Mouse (Mus musculus) cerebellum, postnatal 4 days (tissue): ENCODE data around the gene Tmem217.

Source experiments
- DNase-seq, 2 experiments: peaks; one replicate each; pipeline ENCODE4 v3.0.0; 2022; ENCODE audit warnings: low spot score in 2 of 2, mixed read lengths in 1 of 2

The Tmem217 gene

DNA sequence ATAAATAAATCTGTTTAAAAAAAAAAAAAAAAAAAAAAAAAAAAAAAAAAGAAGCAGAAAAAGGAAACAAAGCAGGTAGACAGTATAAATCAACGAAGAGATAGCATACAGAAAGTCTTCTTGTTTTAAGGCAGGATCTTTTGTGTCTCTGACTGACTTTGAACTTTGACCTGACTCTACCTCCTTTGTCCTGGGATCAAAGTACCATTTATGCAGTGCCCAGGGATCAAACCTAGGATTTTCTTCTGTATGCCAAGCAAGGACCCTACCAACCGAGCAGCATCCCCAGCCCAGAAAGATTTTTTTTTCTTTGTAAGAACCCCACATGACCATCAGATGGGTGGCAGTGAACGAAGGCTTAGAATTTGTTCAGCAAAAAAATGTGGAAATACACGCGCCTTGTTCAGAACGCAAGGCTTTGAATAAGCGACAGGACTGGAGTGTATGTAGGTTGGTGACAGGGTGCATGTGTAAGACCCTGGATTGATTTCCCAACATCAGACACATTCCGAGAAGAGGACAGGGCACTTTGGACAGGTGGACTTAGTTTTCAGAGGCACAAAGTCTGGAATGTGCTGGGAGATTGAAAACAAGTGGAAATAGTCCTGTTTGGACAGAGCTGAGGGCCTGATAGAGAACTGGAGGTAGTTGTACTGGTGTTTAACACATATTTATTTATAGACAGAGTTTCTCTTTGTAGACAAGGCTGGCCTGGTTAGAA, 63.8 kb downstream of the Tmem217 start:
- DNase-seq: no peak

DNA sequence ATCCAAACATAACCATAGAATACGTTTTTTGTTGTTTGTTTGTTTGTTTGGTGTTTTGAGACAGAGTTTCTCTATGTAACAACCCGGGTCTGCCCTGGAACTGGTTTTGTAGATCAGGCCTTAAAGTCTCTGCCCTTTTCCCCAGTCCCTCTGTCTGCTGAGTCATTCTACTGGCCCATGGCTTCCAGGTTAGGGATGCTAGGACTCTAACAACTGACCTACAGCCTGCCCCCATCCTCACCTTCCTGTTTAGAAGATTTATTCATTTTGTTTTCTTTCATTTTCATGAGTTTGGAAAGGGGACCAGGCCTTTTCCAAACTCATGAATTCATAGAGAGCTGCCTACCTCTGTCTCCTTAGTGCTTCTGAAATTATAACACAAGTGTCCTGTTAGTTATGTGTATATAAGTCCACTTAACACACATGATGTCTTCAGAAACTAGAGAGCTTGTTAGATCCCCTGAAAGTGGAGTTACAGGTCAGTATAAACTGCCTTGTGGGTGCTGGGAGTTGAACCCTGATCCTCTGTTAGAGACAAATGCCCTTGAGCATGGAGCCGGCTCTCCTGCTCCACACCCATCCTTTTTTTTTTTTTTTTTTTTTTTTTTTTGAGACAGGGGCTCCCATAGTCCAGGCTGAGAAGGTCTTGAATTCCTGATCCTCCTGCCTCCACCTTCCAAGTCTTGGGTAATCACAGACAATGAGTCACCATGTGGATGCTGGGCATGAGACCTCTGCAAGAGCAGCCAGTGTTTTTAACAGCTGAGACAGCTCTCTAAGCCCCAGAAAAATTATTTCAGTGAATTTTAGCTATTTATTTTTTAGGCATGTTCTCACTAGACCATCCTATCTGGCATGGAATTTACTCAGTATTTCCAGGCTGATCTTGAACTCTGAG, 66.6 kb downstream of the Tmem217 start:
- DNase-seq: no peak

DNA sequence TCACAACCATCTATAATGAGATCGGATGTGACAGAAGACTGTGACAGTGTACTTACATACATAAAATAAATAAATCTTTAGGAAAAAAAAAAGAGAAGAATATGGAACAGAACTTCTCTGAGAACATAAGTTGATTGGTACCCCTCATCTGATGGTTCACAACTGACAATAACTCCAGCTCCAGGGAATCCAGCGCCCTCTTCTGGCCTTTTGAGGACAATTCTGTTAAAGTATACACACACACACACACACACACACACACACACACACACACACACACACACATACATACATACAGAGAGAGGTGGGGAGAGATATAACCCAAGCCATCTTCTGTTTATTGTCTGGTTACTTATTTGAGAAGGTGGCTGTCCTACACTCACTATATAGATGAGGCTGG, 67.8 kb downstream of the Tmem217 start:
- no peak for DNase-seq

- no peak for DNase-seq
Measured at GRCm38 (mm10) chr17:29483282-29483681, 68.9 kb downstream of the Tmem217 start.

GRCm38 (mm10) chr17:29482632-29483031, 69.6 kb downstream of the Tmem217 start:
- no peak for DNase-seq

DNA sequence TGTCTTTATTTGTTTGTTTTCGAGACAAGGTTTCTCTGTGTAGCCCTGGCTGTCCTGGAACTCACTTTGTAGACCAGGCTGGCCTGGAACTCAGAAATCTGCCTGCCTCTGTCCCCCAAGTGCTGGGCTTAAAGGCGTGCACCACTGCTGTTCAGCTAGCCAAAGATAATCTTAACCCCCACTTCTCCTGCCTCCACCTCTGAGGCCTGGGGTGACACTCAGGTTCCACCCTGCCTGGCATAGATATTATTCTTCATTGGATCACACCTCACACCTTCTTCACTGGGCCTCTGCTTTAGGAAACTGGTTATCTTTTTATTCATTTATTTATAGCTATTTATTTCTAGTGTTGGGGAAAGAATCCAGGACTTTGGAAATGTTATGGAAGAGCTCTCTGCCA, 71.9 kb downstream of the Tmem217 start:
- no peak for DNase-seq

- DNase-seq: no peak
Measured at GRCm38 (mm10) chr17:29478271-29478670, 73.9 kb downstream of the Tmem217 start.

- no peak for DNase-seq
Measured at GRCm38 (mm10) chr17:29477357-29477756, 74.8 kb downstream of the Tmem217 start.

GRCm38 (mm10) chr17:29476461-29476860, 75.7 kb downstream of the Tmem217 start:
- no peak for DNase-seq
